Mouse (Mus musculus) brain, embryonic 18.5 days (tissue): ENCODE measurements around the gene Csde1.
A peak's percentile ranks its signal among the peaks of the same experiment; 100 is the strongest.

ENCODE experiments used
- DNase-seq: peaks from one replicate; pipeline ENCODE4 v3.0.0-alpha.2; 2012; ENCODE audit warnings: low read depth, low spot score

Csde1 gene

GRCm38 (mm10) chr3:103020249-103020942, at the start of gene Csde1:
TSS of gene Csde1 (plus strand) at chr3:103020426.
- DNase-seq, result peak; percentile 92

- no peak for DNase-seq
Measured at GRCm38 (mm10) chr3:102970508-102970907, 49.7 kb upstream of the Csde1 start.

- DNase-seq, result no peak
Measured at GRCm38 (mm10) chr3:102976906-102977305, 43.3 kb upstream of the Csde1 start.

- DNase-seq, result peak; percentile 68
Measured at GRCm38 (mm10) chr3:102979550-102980348, 40.5 kb upstream of the Csde1 start.

- no peak for DNase-seq
Measured at GRCm38 (mm10) chr3:102980349-102980736, 39.9 kb upstream of the Csde1 start.

GRCm38 (mm10) chr3:102991041-102991440, 29.2 kb upstream of the Csde1 start:
- no peak for DNase-seq

- no peak for DNase-seq
Measured at GRCm38 (mm10) chr3:102992936-102993335, 27.3 kb upstream of the Csde1 start.

- no peak for DNase-seq
Measured at GRCm38 (mm10) chr3:102995233-102995604, 25.0 kb upstream of the Csde1 start.

- peak; percentile 74 for DNase-seq
Measured at GRCm38 (mm10) chr3:102995605-102996321, 24.5 kb upstream of the Csde1 start, which contains the start of gene Sike1. TSS of gene Sike1 (plus strand) at chr3:102995708.

GRCm38 (mm10) chr3:102997036-102997435, 23.2 kb upstream of the Csde1 start:
- no peak for DNase-seq

GRCm38 (mm10) chr3:102997591-102997990, 22.6 kb upstream of the Csde1 start:
- DNase-seq, result no peak

GRCm38 (mm10) chr3:103001595-103001994, 18.6 kb upstream of the Csde1 start:
- no peak for DNase-seq

- DNase-seq, result no peak
Measured at GRCm38 (mm10) chr3:103017350-103017749, 2.9 kb upstream of the Csde1 start.

- no peak for DNase-seq
Measured at GRCm38 (mm10) chr3:103019462-103019861, 764 bp upstream of the Csde1 start.

- DNase-seq, result peak; percentile 89
Measured at GRCm38 (mm10) chr3:103020943-103021638, 865 bp downstream of the Csde1 start.

- DNase-seq, result no peak
Measured at GRCm38 (mm10) chr3:103026174-103026573, 5.9 kb downstream of the Csde1 start.

GRCm38 (mm10) chr3:103040285-103040684, 20.1 kb downstream of the Csde1 start:
- no peak for DNase-seq

GRCm38 (mm10) chr3:103040861-103041379, 20.7 kb downstream of the Csde1 start:
- DNase-seq, result no peak

- DNase-seq, result no peak
Measured at GRCm38 (mm10) chr3:103056016-103056595, 35.9 kb downstream of the Csde1 start.

GRCm38 (mm10) chr3:103057752-103058151, 37.5 kb downstream of the Csde1 start:
- no peak for DNase-seq
